Mouse (Mus musculus) adrenal gland (tissue): ENCODE measurements around the gene Slc29a1.

ENCODE experiments used
- intact Hi-C: fragments of 180-260 bp; cut with DNase I; formaldehyde crosslinking; loops from one replicate; pipeline ENCODE4 v1.15.1; 2025

The Slc29a1 gene

GRCm38 (mm10) chr17:45554420-45554819 is 45.0 kb downstream of the Slc29a1 start:
- intact Hi-C loops, result loop anchor here (5.0 kb wide), 1 partner anchor 37 kb away; no protein-coding TSS in a partner anchor

GRCm38 (mm10) chr17:45553065-45553464 is 46.3 kb downstream of the Slc29a1 start:
- intact Hi-C loops, result loop anchor here (5.0 kb wide), 1 partner anchor 36 kb away; no protein-coding TSS in a partner anchor

GRCm38 (mm10) chr17:45551816-45552451 is 47.5 kb downstream of the Slc29a1 start:
- intact Hi-C loops, result loop anchor here (5.0 kb wide), 1 partner anchor 35 kb away; no protein-coding TSS in a partner anchor

GRCm38 (mm10) chr17:45551249-45551796 is 48.1 kb downstream of the Slc29a1 start:
- intact Hi-C loops, result loop anchor here (5.0 kb wide), 1 partner anchor 34 kb away; no protein-coding TSS in a partner anchor

- intact Hi-C loops, result loop anchor here (1.0 to 5.0 kb wide), 2 partner anchors 33 to 72 kb away; no protein-coding TSS in a partner anchor
Observed at GRCm38 (mm10) chr17:45550253-45550652, 49.2 kb downstream of the Slc29a1 start.

- intact Hi-C loops, result loop anchor here (1.0 to 5.0 kb wide), 2 partner anchors 32 to 71 kb away; no protein-coding TSS in a partner anchor
Observed at GRCm38 (mm10) chr17:45549617-45550181, 49.7 kb downstream of the Slc29a1 start, which contains the start of gene Tmem151b. Gene Tmem151b (minus strand): TSS chr17:45549677.

GRCm38 (mm10) chr17:45548541-45549512 is 50.6 kb downstream of the Slc29a1 start:
- intact Hi-C loops, result no loop called here

GRCm38 (mm10) chr17:45547461-45548190 is 51.8 kb downstream of the Slc29a1 start:
- intact Hi-C loops, result no loop called here

GRCm38 (mm10) chr17:45546941-45547340 is 52.5 kb downstream of the Slc29a1 start:
- intact Hi-C loops, result no loop called here

- intact Hi-C loops, result no loop called here
Observed at GRCm38 (mm10) chr17:45545278-45545961, 54.0 kb downstream of the Slc29a1 start.

- intact Hi-C loops, result no loop called here
Observed at GRCm38 (mm10) chr17:45544873-45545277, 54.5 kb downstream of the Slc29a1 start.

GRCm38 (mm10) chr17:45544001-45544872 is 55.2 kb downstream of the Slc29a1 start:
- intact Hi-C loops, result no loop called here

GRCm38 (mm10) chr17:45543115-45543514 is 56.3 kb downstream of the Slc29a1 start:
- intact Hi-C loops, result no loop called here

GRCm38 (mm10) chr17:45542705-45543104 is 56.7 kb downstream of the Slc29a1 start:
- intact Hi-C loops, result no loop called here

- intact Hi-C loops, result no loop called here
Observed at GRCm38 (mm10) chr17:45542129-45542528, 57.3 kb downstream of the Slc29a1 start.

GRCm38 (mm10) chr17:45539664-45540063 is 59.7 kb downstream of the Slc29a1 start:
- intact Hi-C loops, result no loop called here

- intact Hi-C loops, result no loop called here
Observed at GRCm38 (mm10) chr17:45538394-45538793, 61.0 kb downstream of the Slc29a1 start.

GRCm38 (mm10) chr17:45536264-45536663 is 63.1 kb downstream of the Slc29a1 start:
- intact Hi-C loops, result no loop called here
